Mouse (Mus musculus) MEL (cell line): ENCODE data around the gene Best1. TPM values are rescaled to one million over a fixed set of nuclear protein-coding genes. Genes with fewer than 3 reads are reported as not detected.
A peak's percentile ranks its signal among the peaks of the same experiment; 100 is the strongest.

Experiments
- DNase-seq: peaks from one replicate; pipeline ENCODE4 v3.0.0; 2011; ENCODE audit warnings: low read depth, low spot score
- H3K27ac ChIP-seq: 2 replicates; pipeline ENCODE4 v1.5.1; 2012; ENCODE audit warnings: low read depth, mild to moderate bottlenecking, control low read depth, low read length, moderate library complexity; ENCODE audit not compliant: control insufficient read depth
- H3K27me3 ChIP-seq, 2 experiments: fragments of 150-350 bp in 1 of 2; sonication (generic) in 1 of 2; 2 replicates each; pipeline ENCODE4 v1.6.1; 2012; ENCODE audit warnings: low read length in 2 of 2, mild to moderate bottlenecking in 2 of 2, improper control_type of control experiment in 1 of 2, moderate library complexity in 1 of 2; ENCODE audit not compliant: insufficient read depth in 2 of 2, control insufficient read depth in 1 of 2
- H3K36me3 ChIP-seq, 2 experiments: 2 replicates each; pipeline ENCODE4 v1.6.1; 2012 to 2014; ENCODE audit warnings: low read length in 2 of 2, improper control_type of control experiment in 1 of 2, inconsistent platforms in 1 of 2, mild to moderate bottlenecking in 1 of 2; ENCODE audit not compliant: insufficient read depth in 2 of 2, control insufficient read depth in 1 of 2
- H3K4me1 ChIP-seq, 2 experiments: fragments of 150-350 bp in 1 of 2; sonication (generic) in 1 of 2; 2 replicates each; pipeline ENCODE4 v1.6.1; 2012; ENCODE audit warnings: low read length in 2 of 2, improper control_type of control experiment in 1 of 2, mild to moderate bottlenecking in 1 of 2; ENCODE audit not compliant: insufficient read depth in 2 of 2, control insufficient read depth in 1 of 2
- H3K4me3 ChIP-seq, 2 experiments: fragments of 150-350 bp in 1 of 2; sonication (generic) in 1 of 2; 2 replicates each; pipeline ENCODE4 v1.5.1; 2012; ENCODE audit warnings: low read depth in 2 of 2, low read length in 2 of 2, mild to moderate bottlenecking in 2 of 2, moderate library complexity in 2 of 2, control low read depth in 1 of 2, improper control_type of control experiment in 1 of 2; ENCODE audit not compliant: control insufficient read depth in 1 of 2, insufficient read depth in 1 of 2
- H3K79me2 ChIP-seq: 2 replicates; pipeline ENCODE4 v1.6.1; 2012; ENCODE audit warnings: mild to moderate bottlenecking, low read length, moderate library complexity; ENCODE audit not compliant: control insufficient read depth, poor library complexity, insufficient read depth
- H3K9ac ChIP-seq: 2 replicates; pipeline ENCODE4 v1.6.1; 2012; ENCODE audit warnings: low read depth, mild to moderate bottlenecking, control low read depth, low read length, moderate library complexity; ENCODE audit not compliant: control insufficient read depth, poor library complexity, severe bottlenecking
- H3K9me3 ChIP-seq: fragments of 150-350 bp; sonication (generic); replicated peaks from 2 replicates; pipeline ENCODE4 v1.6.1; 2012; ENCODE audit warnings: mild to moderate bottlenecking, low read length, improper control_type of control experiment, moderate library complexity; ENCODE audit not compliant: insufficient read depth
- BHLHE40 ChIP-seq: IDR thresholded peaks from 2 replicates; pipeline ENCODE4 v1.6.1; 2012; ENCODE audit warnings: low read depth, mild to moderate bottlenecking, inconsistent platforms, low read length, improper control_type of control experiment, borderline replicate concordance
- CHD2 ChIP-seq: IDR thresholded peaks from 2 replicates; pipeline ENCODE4 v1.6.1; 2011; ENCODE audit warnings: low read length, improper control_type of control experiment
- CTCF ChIP-seq, 3 experiments: IDR thresholded peaks in 2 of 3; conservative IDR thresholded peaks in 1 of 3; 2 replicates each; pipeline ENCODE4 v1.5.1; 2011 to 2012; ENCODE audit warnings: low read length in 3 of 3, low read depth in 2 of 3, mild to moderate bottlenecking in 2 of 3, improper control_type of control experiment in 1 of 3, inconsistent platforms in 1 of 3, mixed read lengths in 1 of 3, moderate library complexity in 1 of 3; ENCODE audit not compliant: control insufficient read depth in 1 of 3, insufficient read depth in 1 of 3, poor library complexity in 1 of 3, severe bottlenecking in 1 of 3
- EP300 ChIP-seq, 2 experiments: IDR thresholded peaks; 2 replicates each; pipeline ENCODE4 v1.6.1; 2011; ENCODE audit warnings: improper control_type of control experiment in 2 of 2, low read length in 2 of 2, low read depth in 1 of 2, mild to moderate bottlenecking in 1 of 2
- ETS1 ChIP-seq: IDR thresholded peaks from 2 replicates; pipeline ENCODE4 v1.6.1; 2012; ENCODE audit warnings: low read depth, mild to moderate bottlenecking, inconsistent platforms, low read length, improper control_type of control experiment, moderate library complexity
- GATA1 ChIP-seq: IDR thresholded peaks from 2 replicates; pipeline ENCODE4 v1.6.1; 2011; ENCODE audit warnings: low read depth, low read length, improper control_type of control experiment
- KAT2A ChIP-seq: conservative IDR thresholded peaks from 2 replicates; pipeline ENCODE4 v1.6.1; 2012; ENCODE audit warnings: low read depth, low read length, improper control_type of control experiment, inconsistent platforms
- MAFK ChIP-seq: IDR thresholded peaks from 2 replicates; pipeline ENCODE4 v1.6.1; 2011; ENCODE audit warnings: low read depth, mild to moderate bottlenecking, low read length, improper control_type of control experiment, borderline replicate concordance
- MXI1 ChIP-seq: IDR thresholded peaks from 2 replicates; pipeline ENCODE4 v1.6.1; 2011; ENCODE audit warnings: mild to moderate bottlenecking, low read depth, low read length, improper control_type of control experiment
- NELFE ChIP-seq: IDR thresholded peaks from 2 replicates; pipeline ENCODE4 v1.6.1; 2011; ENCODE audit warnings: low read depth, low read length, improper control_type of control experiment
- POLR2AphosphoS2 ChIP-seq: IDR thresholded peaks from 2 replicates; pipeline ENCODE4 v1.6.1; 2011; ENCODE audit warnings: low read length, improper control_type of control experiment
- POLR2AphosphoS5 ChIP-seq: IDR thresholded peaks from 2 replicates; pipeline ENCODE4 v1.6.1; 2012; ENCODE audit warnings: low read depth, borderline replicate concordance, mild to moderate bottlenecking, inconsistent platforms, low read length, moderate library complexity, mixed read lengths
- RAD21 ChIP-seq: IDR thresholded peaks from 2 replicates; pipeline ENCODE4 v1.6.1; 2011; ENCODE audit warnings: mild to moderate bottlenecking, low read depth, low read length, improper control_type of control experiment
- SMC3 ChIP-seq: IDR thresholded peaks from 2 replicates; pipeline ENCODE4 v1.6.1; 2011; ENCODE audit warnings: low read depth, low read length, improper control_type of control experiment
- TAL1 ChIP-seq: IDR thresholded peaks from 2 replicates; pipeline ENCODE4 v1.6.1; 2012; ENCODE audit warnings: mild to moderate bottlenecking, inconsistent platforms, low read length, moderate library complexity, mixed read lengths
- USF1 ChIP-seq: IDR thresholded peaks from 2 replicates; pipeline ENCODE4 v1.6.1; 2014; ENCODE audit warnings: low read depth, mild to moderate bottlenecking, inconsistent platforms, low read length, improper control_type of control experiment, moderate library complexity
- polyA plus RNA-seq, 2 experiments: library from polyadenylated mRNA; stranded (reverse) in 1 of 2; unstranded in 1 of 2; fragments of >175 nt in 1 of 2; fragments of >200 nt in 1 of 2; gene quantifications; 2 replicates each; pipeline versions ENCODE4 v1.2.1 to v1.2.4; 2012; ENCODE audit warnings: low replicate concordance in 2 of 2, low read depth in 1 of 2; ENCODE audit not compliant: insufficient read length in 2 of 2, insufficient read depth in 1 of 2, missing spikeins in 1 of 2
- total RNA-seq: library from RNA; depleted of rRNA; stranded (reverse); fragments of 300-350 nt; gene quantifications from 2 replicates; pipeline ENCODE4 v1.2.3, GENCODE M21; 2012

Best1 gene
- total and polyA plus RNA-seq, 3 experiments, result 0.08 TPM; not detected in 2

DNA sequence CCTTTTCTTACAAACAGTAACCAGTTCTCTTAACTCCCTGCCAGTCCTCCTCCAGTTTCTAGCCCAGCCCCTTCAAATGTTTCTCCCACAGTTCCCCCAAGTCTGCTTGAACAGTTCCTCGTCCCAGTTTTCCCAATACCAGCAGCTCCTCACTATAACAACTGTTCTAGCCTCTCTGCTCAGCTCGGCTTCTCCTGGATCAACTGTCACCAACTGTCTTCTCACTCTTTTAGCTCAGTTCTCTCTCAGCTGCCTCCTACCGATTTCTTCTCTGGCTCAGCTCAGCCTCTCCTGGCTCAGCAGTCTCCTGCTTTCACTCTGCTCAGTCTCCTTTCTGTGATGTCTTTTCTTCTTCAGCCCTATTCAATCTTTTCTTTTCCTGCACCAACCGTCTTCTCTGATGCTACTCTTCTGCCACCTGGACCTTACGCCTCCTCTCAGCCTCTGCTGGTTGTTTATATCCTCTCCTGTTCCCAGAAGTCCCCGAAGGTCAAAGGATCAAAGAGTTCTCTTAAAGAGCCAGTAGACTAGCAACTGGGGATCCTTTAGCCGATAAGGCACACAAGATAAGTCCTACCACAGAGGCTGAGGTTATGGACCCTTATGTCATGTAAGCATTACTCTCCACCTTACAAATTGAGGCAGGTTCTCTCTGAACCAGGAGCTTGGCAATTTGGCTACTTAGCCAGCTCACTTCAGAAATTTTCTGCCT lies 37.1 kb downstream of the Best1 start:
- H3K27ac ChIP-seq, result no peak overlapping the region
- no peaks in the 10 kb centered on the region for H3K79me2 ChIP-seq
- H3K36me3 ChIP-seq, result peaks cover 0 to 19% of the 10 kb centered on the region in 2 experiments; a peak in 2 of 4 replicates
- H3K4me3 ChIP-seq, result no peak overlapping the region; a peak in 1 of 4 replicates
- peaks cover 14 to 19% of the 10 kb centered on the region in 2 experiments for H3K4me1 ChIP-seq
- TF ChIP-seq USF1, result no peak
- peak; percentile 52 for TF ChIP-seq GATA1
- H3K9me3 ChIP-seq, result no peaks in the 10 kb centered on the region
- DNase-seq, result no peak
- H3K9ac ChIP-seq, result 0 out of 2 replicates have a peak overlapping the region, but pooled peaks have one; percentile 6
- no peaks in the 10 kb centered on the region for H3K27me3 ChIP-seq

DNA sequence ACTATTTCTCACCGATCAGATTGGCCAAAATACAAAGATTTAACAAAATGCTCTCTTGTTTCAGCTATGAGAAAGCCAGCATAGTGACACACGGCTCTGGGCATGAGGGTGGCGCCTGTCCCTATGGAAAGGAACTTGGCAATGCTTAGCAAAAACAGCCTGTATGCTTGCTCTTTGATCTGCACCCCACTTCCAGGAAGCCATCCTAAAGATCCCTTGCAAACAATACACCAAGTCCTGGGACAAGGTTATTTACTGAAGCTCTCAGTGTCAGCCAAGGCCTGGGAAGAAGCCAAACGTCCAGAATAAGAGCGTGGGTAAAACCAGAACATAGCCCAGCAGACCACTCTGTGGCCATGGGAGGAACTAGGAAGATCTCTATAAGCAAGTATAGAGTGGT lies 40.7 kb downstream of the Best1 start:
- no peaks in the 10 kb centered on the region for H3K79me2 ChIP-seq
- no peak overlapping the region for H3K9ac ChIP-seq
- no peaks in the 10 kb centered on the region for H3K27me3 ChIP-seq
- peaks cover 30 to 33% of the 10 kb centered on the region in 2 experiments for H3K4me1 ChIP-seq
- TF ChIP-seq SMC3, result no peak
- H3K27ac ChIP-seq, result no peak overlapping the region
- DNase-seq, result no peak
- H3K36me3 ChIP-seq, result peaks cover 0 to 30% of the 10 kb centered on the region in 2 experiments; a peak in 2 of 4 replicates
- H3K4me3 ChIP-seq, result no peak overlapping the region
- no peaks in the 10 kb centered on the region for H3K9me3 ChIP-seq

DNA sequence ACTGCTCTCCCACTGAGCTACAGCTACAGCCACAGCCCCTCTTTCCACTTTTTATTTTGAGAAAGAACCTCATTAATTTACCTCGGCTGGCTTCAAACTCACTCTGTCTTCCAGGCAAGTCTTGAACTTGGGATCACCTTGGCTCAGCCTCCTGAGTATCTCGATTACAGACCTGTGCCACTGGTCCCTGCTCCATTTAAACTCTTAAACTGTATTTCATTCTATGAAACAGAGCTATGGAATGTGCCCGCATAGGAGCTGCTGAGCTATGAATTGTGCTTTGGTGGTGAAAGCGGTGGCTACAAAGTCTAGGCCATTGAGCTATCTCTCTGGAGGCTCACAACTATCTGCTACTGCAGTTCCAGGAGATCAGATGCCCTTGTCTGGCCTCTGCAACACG lies 43.5 kb downstream of the Best1 start:
- Histone ChIP-seq H3K4me1 (peaks cover 34 to 39% of the 10 kb centered on the region in 2 experiments), H3K79me2 (no peaks in the 10 kb centered on the region)
- no peak for TF ChIP-seq MXI1
- TF ChIP-seq SMC3, result no peak
- TF ChIP-seq CHD2, result no peak
- no peak for TF ChIP-seq CTCF (IDR thresholded peaks at IDR 0.05 in 2 of 3, conservative IDR thresholded peaks at IDR 0.05 in 1 of 3; ENCODE audit: control insufficient read depth in 1 of 3, insufficient read depth in 1 of 3, low read depth in 2 of 3, low read length in 3 of 3, poor library complexity in 1 of 3, severe bottlenecking in 1 of 3)
- no peak for TF ChIP-seq POLR2AphosphoS5
- no peak for TF ChIP-seq TAL1
- no peak for TF ChIP-seq RAD21
- no peak; a peak in 1 of 4 replicates for TF ChIP-seq EP300 (IDR thresholded peaks at IDR 0.05; ENCODE audit: low read depth in 1 of 2, low read length in 2 of 2)
- no peak for TF ChIP-seq KAT2A
- TF ChIP-seq MAFK, result no peak
- TF ChIP-seq ETS1, result no peak
- TF ChIP-seq POLR2AphosphoS2, result no peak
- TF ChIP-seq BHLHE40, result no peak
- TF ChIP-seq NELFE, result no peak
- TF ChIP-seq, all 39 proteins: peak for 0
- Histone ChIP-seq H3K4me3 (no peak overlapping the region), H3K9ac (no peak overlapping the region), H3K27ac (peak overlapping the region; percentile 24; the same call in 1 of the 2 replicates), H3K27me3 (no peaks in the 10 kb centered on the region), H3K36me3 (peaks cover 0 to 38% of the 10 kb centered on the region in 2 experiments; a peak in 2 of 4 replicates), H3K9me3 (no peaks in the 10 kb centered on the region)
- DNase-seq, result no peak
